Mouse (Mus musculus) small intestine, adult 2 months (tissue): ENCODE measurements around the gene Slco3a1.

Source experiments
- CTCF ChIP-seq: fragments of 200-500 bp; IDR thresholded peaks from 2 replicates; pipeline ENCODE4 v1.5.1; 2012; ENCODE audit warnings: low read depth, mild to moderate bottlenecking, control low read depth, inconsistent platforms, low read length, moderate library complexity, mixed read lengths; ENCODE audit not compliant: insufficient replicate concordance, insufficient read length; ENCODE audit errors: extremely low read depth
- POLR2A ChIP-seq: fragments of 200-500 bp; IDR thresholded peaks from 2 replicates; pipeline ENCODE4 v1.6.1; 2012; ENCODE audit warnings: low read depth, mild to moderate bottlenecking, control low read depth, inconsistent platforms, low read length, moderate library complexity

- TF ChIP-seq CTCF (no peak), POLR2A (no peak)
These were observed 226.9 kb downstream of the Slco3a1 start for GRCm38 (mm10) chr7:74327716-74328115.
